Mouse (Mus musculus) bone marrow macrophage, adult 2 months (primary cell): ENCODE measurements at regions not wholly inside any gene's neighbourhood (a gene's known extent, or its start where the extent isn't known, plus 50 kb on each side); places are given as distances from the start of the nearest gene placed in this dataset.

Experiments used
- CTCF ChIP-seq: IDR thresholded peaks from 2 replicates; pipeline ENCODE4 v1.5.1; 2012; ENCODE audit warnings: low read depth, mild to moderate bottlenecking, low read length, moderate library complexity
- POLR2A ChIP-seq: IDR thresholded peaks from 2 replicates; pipeline ENCODE4 v1.6.1; 2012; ENCODE audit warnings: mild to moderate bottlenecking, low read depth, low read length, borderline replicate concordance

- TF ChIP-seq CTCF (peak; percentile 87), POLR2A (no peak)
Measured at GRCm38 (mm10) chr11:48588833-48589649, 211.1 kb upstream of the Rack1 start.
